Mouse (Mus musculus): ENCODE data around the gene Hipk3.

Gene Hipk3

DNA sequence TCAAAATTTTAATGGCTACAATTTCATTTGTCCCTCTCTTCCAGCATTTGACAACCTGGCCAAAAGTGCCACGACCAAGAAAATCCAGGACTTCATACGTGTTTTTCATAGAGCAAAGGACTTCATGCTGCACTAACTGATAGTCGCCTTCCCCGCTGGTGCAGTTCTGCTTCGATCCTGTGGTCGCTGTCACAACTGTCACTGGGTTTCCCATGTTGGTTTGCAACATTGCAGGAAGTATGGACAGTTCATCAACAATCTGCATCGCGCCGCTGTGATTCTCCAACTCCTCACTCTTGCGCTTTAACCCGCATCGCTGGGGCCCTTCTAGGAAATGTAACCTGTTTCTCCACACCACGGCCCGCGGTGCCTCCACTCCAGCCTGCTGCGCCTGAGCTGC, 23.1 kb downstream of the Hipk3 start:
- DNase-seq (ENCODE audit: low spot score) = no peak

DNA sequence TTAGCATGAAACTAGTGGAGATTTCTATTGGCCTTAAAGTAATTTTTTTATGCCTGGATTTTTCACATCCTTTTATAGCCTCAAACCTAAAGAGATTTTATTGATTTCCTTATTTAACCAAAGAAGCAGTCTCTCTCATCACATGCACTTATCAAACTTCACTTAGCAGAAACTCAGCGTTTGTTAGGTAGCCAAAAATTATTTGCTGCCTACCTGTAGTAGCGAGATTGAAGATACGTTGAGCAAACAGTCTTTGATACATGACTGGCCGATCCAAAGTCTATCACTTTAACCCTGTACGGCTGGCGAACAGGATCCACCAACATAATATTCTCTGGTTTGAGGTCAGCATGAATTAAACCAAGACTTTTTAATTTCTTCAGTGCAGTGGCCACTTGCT, 23.7 kb downstream of the Hipk3 start:
- DNase-seq (ENCODE audit: low spot score) = no peak

DNA sequence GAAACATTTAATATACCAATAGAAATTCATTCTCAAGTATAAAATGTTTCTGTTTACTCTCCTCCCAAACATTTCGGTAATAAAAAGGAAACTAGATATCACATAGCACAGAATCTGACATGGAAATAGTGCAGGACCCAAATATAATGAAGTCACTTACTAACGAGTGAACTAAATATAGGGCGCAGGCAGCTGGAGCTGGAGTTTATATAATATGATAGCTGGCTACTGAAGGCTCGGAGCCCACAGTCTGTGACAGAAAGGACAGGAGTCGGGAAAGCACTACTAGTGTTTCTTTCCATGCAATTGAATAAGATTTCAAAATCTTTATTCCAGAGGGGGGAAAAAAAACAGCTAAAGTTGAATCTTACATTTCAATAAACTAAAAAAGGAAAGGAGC, 25.8 kb downstream of the Hipk3 start:
- no peak for DNase-seq (ENCODE audit: low spot score)

- DNase-seq (ENCODE audit: low spot score) = no peak
These were observed 27.2 kb downstream of the Hipk3 start for GRCm38 (mm10) chr2:104466908-104467616.

GRCm38 (mm10) chr2:104465639-104466430, 28.4 kb downstream of the Hipk3 start:
- no peak for DNase-seq (ENCODE audit: low spot score)

GRCm38 (mm10) chr2:104460021-104460420, 34.2 kb downstream of the Hipk3 start:
- no peak for DNase-seq (ENCODE audit: low spot score)

DNA sequence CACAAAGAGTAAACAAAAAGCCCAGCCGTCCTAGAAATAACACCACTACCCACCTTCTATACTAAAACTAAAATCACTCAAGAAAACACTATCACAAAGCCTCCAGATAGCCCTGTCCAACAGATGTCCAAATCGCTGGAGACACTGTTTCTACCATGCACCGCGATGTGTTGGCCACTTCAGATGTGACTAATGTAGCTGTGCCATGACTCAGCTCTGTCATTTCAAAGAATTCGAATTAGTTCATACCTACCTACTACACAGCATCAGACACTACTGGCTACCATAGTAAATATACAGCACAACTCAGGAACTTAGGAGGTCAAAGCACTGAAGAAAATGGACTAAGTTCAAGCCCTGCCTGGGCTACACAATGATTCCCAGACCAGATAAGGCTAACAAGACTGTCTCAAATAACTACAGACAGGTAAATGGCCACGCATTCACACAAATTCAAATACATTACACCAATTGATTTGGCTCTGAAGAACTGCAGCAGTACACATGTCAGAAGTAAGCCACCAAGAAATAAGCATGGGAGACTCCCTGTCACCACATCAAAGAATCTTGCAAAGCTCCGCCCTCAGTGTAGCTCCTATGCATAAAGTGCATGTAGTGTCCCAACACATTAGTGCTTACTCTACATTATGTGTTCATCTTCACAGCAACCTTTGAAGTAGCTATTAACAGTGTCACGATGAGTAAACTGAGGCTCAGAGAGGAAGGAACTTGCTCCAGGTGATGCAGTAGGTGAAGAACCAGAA, 35.5 kb downstream of the Hipk3 start:
- DNase-seq (ENCODE audit: low spot score) = no peak

- DNase-seq (ENCODE audit: low spot score) = no peak
These were observed 37.1 kb downstream of the Hipk3 start for GRCm38 (mm10) chr2:104457106-104457505.

- DNase-seq (ENCODE audit: low spot score) = no peak
These were observed 43.6 kb downstream of the Hipk3 start for GRCm38 (mm10) chr2:104450685-104451084.

GRCm38 (mm10) chr2:104449191-104449590, 45.1 kb downstream of the Hipk3 start:
- no peak for DNase-seq (ENCODE audit: low spot score)

DNA sequence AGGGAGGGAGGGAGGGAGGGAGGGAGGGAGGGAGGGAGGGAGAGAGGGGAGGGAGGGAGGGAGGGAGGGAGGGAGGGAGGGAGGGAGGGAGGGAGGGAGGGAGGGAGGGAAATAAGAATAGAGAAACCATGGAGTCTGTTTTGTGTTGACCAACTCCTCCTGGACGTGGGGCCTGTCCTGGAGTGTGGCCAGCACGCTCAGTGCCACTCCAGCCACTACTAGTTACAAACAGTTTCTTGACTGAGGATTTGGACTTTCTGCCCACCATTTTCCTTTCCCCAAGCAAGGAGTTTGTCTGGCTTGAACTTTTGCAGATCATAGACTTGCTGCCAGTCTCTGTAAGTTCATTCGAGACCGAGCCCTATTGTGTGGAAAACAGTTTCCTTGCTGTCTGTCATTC, 46.0 kb downstream of the Hipk3 start:
- DNase-seq (ENCODE audit: low spot score) = no peak

GRCm38 (mm10) chr2:104446016-104446415, 48.2 kb downstream of the Hipk3 start:
- DNase-seq (ENCODE audit: low spot score) = no peak

- peak; percentile 24 for DNase-seq (ENCODE audit: low spot score)
These were observed 49.5 kb downstream of the Hipk3 start for GRCm38 (mm10) chr2:104444776-104445175.

DNA sequence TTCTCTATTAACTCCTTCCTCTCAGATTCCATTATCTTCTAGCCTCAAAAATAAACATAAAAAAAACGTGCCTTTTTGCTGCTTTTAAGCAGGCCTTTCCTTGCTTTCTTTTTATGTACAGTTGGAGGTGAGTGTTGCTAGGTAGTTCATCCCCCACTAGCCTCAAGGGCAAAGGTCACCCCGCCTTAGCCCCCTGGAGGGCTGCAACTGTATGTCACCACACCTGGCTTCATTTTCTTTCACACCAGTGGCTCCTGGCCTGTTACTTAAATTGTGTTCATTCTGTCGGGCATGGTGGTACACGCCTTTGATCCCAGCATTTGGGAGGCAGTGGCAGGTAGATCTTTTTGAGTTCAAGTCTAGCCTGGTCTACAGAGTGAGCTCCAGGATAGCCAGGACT, 51.9 kb downstream of the Hipk3 start:
- DNase-seq (ENCODE audit: low spot score) = no peak

DNA sequence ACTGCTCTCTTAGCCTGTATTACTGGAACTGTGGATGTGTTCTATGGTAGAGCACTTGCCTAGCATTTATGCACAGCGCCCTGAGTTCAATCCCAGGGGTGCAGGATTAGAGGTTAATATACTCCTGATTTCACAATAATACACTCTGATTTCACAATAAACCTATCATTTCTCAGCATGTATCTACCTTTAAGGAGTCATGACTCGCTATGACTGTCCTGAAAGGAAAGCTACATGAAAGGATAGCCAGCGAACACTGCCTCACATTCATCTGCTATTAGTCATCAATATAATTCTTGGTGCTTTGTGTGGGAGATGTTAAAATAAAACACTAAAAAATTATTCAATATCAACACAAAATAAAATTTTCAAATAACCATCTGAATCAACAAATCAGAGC, 58.0 kb downstream of the Hipk3 start:
- no peak for DNase-seq (ENCODE audit: low spot score)

- DNase-seq (ENCODE audit: low spot score) = no peak
These were observed 63.2 kb downstream of the Hipk3 start for GRCm38 (mm10) chr2:104431067-104431466.

DNA sequence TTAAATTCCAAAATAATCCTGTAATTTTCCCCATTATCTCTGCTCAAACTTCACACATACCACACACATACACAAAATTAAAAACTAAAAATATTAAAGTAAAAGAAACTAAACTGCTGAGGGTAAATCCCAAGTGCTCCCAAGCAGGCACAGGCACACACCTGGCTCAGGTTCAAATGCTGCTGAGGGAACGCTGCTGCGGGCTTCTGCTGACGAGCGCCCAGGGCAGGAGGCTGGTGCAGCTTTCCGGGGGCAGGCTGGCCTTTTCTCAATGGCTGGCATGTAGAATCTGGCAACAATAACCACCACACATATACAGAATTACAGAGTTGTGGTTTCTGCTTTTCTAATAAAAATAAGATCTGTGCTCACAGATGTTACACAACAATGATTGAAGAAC, 63.7 kb downstream of the Hipk3 start:
- DNase-seq (ENCODE audit: low spot score) = no peak

DNA sequence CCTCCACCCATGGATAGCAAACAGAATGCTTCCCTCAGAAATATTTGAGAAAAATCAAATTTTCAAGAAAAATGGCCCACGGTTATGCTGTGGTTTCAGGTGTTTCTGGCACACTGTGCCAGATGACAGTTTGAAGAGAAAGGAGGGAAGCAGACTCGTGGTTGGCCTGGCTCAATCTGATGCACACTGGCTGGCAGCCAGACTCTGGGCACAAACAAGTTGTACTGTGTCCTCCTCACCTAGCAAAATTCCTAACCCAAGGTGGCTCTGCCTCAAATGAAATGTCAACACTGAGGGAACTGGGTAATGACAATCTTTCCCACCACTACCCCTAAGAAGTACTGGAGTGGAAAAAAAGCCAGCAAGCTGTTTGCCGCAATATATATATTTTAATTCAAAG, 68.1 kb downstream of the Hipk3 start:
- DNase-seq (ENCODE audit: low spot score) = no peak

DNA sequence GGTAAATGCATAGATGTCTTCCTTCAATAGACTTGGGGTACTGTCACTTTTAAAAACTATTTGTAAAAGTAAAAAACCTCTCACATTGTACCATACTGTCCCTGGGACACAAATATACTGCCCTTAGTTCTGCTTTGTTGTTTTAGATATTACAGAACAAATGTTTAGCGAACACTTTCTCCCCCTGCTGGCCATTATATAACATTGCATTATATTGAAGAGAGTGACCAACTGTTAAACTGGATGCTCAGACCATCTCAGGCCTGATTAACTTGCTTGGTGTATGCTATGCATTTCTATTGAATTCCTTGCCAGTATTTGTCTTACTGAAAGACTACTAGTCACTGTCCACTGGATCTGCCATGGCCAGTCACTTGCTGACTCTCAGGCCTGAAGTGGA, 72.0 kb downstream of the Hipk3 start:
- no peak for DNase-seq (ENCODE audit: low spot score)

DNA sequence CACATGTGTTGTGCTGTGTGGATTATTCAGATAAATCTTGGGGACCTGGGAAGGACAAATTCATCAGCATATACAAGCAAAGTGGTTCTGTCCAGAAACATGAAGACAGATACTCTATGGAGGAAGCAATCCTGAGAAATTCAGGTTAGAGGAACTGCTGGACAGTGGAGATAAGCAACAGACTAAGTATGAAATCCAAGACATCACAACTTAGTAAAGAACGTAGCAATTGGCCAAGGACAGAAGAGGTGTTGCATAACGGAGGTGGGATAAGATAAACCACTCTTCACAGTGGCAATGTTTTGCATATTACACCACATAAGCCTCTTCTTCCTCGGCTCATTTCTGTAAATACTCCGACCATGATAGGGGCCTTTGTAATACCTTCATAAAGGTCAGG, 73.4 kb downstream of the Hipk3 start:
- no peak for DNase-seq (ENCODE audit: low spot score)

DNA sequence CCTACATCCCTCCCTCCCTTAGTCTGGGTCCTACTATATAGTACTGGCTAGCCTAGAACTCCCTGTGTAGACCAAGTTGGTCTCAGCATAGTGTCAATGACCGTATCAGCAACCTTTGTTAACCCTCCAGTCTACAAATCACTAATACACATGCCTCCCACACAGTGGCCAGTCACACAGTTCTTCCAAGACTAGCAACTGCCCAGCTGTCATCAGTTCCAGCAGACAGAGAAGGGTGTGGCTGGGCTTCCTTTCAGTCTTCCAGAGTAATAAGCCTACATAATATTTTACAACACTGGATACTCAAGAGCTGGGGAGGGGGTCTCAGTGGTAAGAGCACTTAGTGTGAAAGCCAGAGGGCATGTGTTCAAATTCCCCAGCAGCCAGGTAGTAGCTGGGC, 74.2 kb downstream of the Hipk3 start:
- no peak for DNase-seq (ENCODE audit: low spot score)

DNA sequence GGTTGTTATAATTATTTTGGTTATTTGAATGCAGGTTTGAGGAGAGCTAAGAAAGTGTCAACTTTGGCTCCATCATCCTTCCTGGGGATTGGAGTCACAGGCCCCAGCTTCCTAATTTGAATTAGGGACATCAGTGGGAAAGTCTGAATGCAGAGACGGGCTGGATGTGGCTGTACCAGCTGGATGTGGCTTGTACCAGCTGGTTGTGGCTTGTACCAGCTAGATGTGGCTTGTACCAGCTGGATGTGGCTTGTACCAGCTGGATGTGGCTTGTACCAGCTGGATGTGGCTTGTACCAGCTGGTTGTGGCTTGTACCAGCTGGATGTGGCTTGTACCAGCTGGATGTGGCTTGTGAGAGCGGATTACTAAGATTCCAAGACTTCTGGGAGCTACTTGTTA, 74.8 kb downstream of the Hipk3 start:
- no peak for DNase-seq (ENCODE audit: low spot score)

GRCm38 (mm10) chr2:104413011-104413410, 81.2 kb downstream of the Hipk3 start:
- DNase-seq (ENCODE audit: low spot score) = no peak
